Mouse (Mus musculus): ENCODE data around the gene Clic5.

DNA sequence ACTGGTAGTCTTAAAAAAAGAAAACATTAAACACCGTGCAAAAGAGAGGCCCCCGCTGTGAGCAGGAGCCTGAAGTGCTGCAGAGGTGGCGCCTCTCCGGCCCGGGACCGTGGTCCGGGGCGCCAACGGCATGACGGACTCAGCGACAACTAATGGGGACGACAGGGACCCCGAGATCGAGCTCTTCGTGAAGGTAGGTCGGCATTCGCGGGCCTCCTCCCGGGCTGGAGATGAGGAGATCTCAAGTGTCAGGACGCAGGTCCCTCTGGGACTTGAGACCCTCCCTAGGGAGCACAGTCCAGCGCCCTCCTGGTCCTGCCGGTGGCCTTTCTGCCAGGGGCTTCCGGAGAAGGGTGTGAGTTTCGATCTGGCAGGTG is 373 bp downstream of the Clic5 start:
- TF ChIP-seq CTCF (IDR thresholded peaks at IDR 0.05; ENCODE audit: control insufficient read depth, insufficient read depth, low read length) (no peak), POLR2A (IDR thresholded peaks at IDR 0.05; ENCODE audit: borderline replicate concordance, control insufficient read depth, low read depth, low read length) (no peak)

Data from bone marrow, adult 2 months (tissue).